Mouse (Mus musculus): Measurements from ENCODE around the gene Atp5g2. TPM values are rescaled to one million over a fixed set of nuclear protein-coding genes. Genes with fewer than 3 reads are reported as not detected.

Gene Atp5g2
- total and polyA plus RNA-seq, 3 experiments: 59.4 to 513 TPM; not detected in 1

GRCm38 (mm10) chr15:102614224-102614623 is 57.9 kb downstream of the Atp5g2 start:
- no peaks in the 10 kb centered on the region for H3K27me3 ChIP-seq (ENCODE audit: control insufficient read depth in 1 of 2, insufficient read depth in 2 of 2, low read length in 2 of 2)
- TF ChIP-seq GATA1 (IDR thresholded peaks at IDR 0.05; ENCODE audit: low read depth, low read length): peak; percentile 59; the same call in 1 of the 2 replicates
- TF ChIP-seq ETS1 (IDR thresholded peaks at IDR 0.05; ENCODE audit: low read depth, low read length): 0 out of 2 replicates have a peak, but pooled peaks have one; percentile 13
- no peak for TF ChIP-seq CTCF (IDR thresholded peaks at IDR 0.05 in 2 of 3, conservative IDR thresholded peaks at IDR 0.05 in 1 of 3; ENCODE audit: control insufficient read depth in 1 of 3, insufficient read depth in 1 of 3, low read depth in 2 of 3, low read length in 3 of 3, poor library complexity in 1 of 3, severe bottlenecking in 1 of 3)
- no peak for TF ChIP-seq USF1 (IDR thresholded peaks at IDR 0.05; ENCODE audit: low read depth, low read length)
- TF ChIP-seq EP300 (IDR thresholded peaks at IDR 0.05; ENCODE audit: low read depth in 1 of 2, low read length in 2 of 2): peak in 1 of 2 experiments; percentile 13; a peak in 1 of 4 replicates
- no peak for DNase-seq (ENCODE audit: low read depth, low spot score)
- no peak overlapping the region for H3K27ac ChIP-seq (ENCODE audit: control insufficient read depth, low read depth, low read length)
- peaks cover under 1 to 30% of the 10 kb centered on the region in 2 experiments for H3K36me3 ChIP-seq (ENCODE audit: control insufficient read depth in 1 of 2, insufficient read depth in 2 of 2, low read length in 2 of 2)
- no peak overlapping the region for H3K9ac ChIP-seq (ENCODE audit: control insufficient read depth, low read depth, low read length, poor library complexity, severe bottlenecking)
- H3K9me3 ChIP-seq (replicated peaks; ENCODE audit: insufficient read depth, low read length): no peaks in the 10 kb centered on the region
- H3K4me3 ChIP-seq (ENCODE audit: control insufficient read depth in 1 of 2, insufficient read depth in 1 of 2, low read depth in 2 of 2, low read length in 2 of 2): no peak overlapping the region
- peaks cover 41% of the 10 kb centered on the region for H3K79me2 ChIP-seq (ENCODE audit: control insufficient read depth, insufficient read depth, low read length, poor library complexity)
- peaks cover 0 to 36% of the 10 kb centered on the region in 2 experiments; a peak in 3 of 4 replicates for H3K4me1 ChIP-seq (ENCODE audit: control insufficient read depth in 1 of 2, insufficient read depth in 2 of 2, low read length in 2 of 2)

GRCm38 (mm10) chr15:102612966-102613365 is 59.2 kb downstream of the Atp5g2 start:
- no peaks in the 10 kb centered on the region for H3K9me3 ChIP-seq (replicated peaks; ENCODE audit: insufficient read depth, low read length)
- H3K36me3 ChIP-seq (ENCODE audit: control insufficient read depth in 1 of 2, insufficient read depth in 2 of 2, low read length in 2 of 2): peaks cover 2 to 22% of the 10 kb centered on the region in 2 experiments
- peak; percentile 49 for DNase-seq (ENCODE audit: low read depth, low spot score)
- peaks cover 37% of the 10 kb centered on the region for H3K79me2 ChIP-seq (ENCODE audit: control insufficient read depth, insufficient read depth, low read length, poor library complexity)
- peaks cover 0 to 30% of the 10 kb centered on the region in 2 experiments; a peak in 2 of 4 replicates for H3K4me1 ChIP-seq (ENCODE audit: control insufficient read depth in 1 of 2, insufficient read depth in 2 of 2, low read length in 2 of 2)
- no peaks in the 10 kb centered on the region for H3K27me3 ChIP-seq (ENCODE audit: control insufficient read depth in 1 of 2, insufficient read depth in 2 of 2, low read length in 2 of 2)
- no peak overlapping the region for H3K4me3 ChIP-seq (ENCODE audit: control insufficient read depth in 1 of 2, insufficient read depth in 1 of 2, low read depth in 2 of 2, low read length in 2 of 2)
- H3K27ac ChIP-seq (ENCODE audit: control insufficient read depth, low read depth, low read length): no peak overlapping the region
- TF ChIP-seq RAD21 (IDR thresholded peaks at IDR 0.05; ENCODE audit: low read depth, low read length) (peak; percentile 40), CTCF (IDR thresholded peaks at IDR 0.05 in 2 of 3, conservative IDR thresholded peaks at IDR 0.05 in 1 of 3; ENCODE audit: control insufficient read depth in 1 of 3, insufficient read depth in 1 of 3, low read depth in 2 of 3, low read length in 3 of 3, poor library complexity in 1 of 3, severe bottlenecking in 1 of 3) (peak; percentile 34 to 58 (median 54); a peak in 5 of 6 replicates), MEF2A (IDR thresholded peaks at IDR 0.05; ENCODE audit: extremely low read depth, insufficient replicate concordance, low read depth, low read length, poor library complexity, severe bottlenecking) (no peak), SMC3 (IDR thresholded peaks at IDR 0.05; ENCODE audit: low read depth, low read length) (peak; percentile 28; the same call in 1 of the 2 replicates)
- H3K9ac ChIP-seq (ENCODE audit: control insufficient read depth, low read depth, low read length, poor library complexity, severe bottlenecking): no peak overlapping the region

Other genes with a start within 250 kb of the Atp5g2 start
- 6.9 and 8.0 TPM in 2 replicates for gene Amhr2, start 227.0 kb downstream of the Atp5g2 start, total RNA-seq (2012; rRNA removed)
- 10 to 100 TPM in 1 of 2 experiments, not detected in 1; 22.7 TPM for gene Amhr2, start 227.0 kb downstream of the Atp5g2 start, polyA plus RNA-seq (2012; ENCODE audit: insufficient read depth in 1 of 2, insufficient read length in 2 of 2, low read depth in 1 of 2, low replicate concordance in 2 of 2, missing spikeins in 1 of 2)
- 15.2 and 17.3 TPM in 2 replicates for gene Prr13, start 213.3 kb downstream of the Atp5g2 start, total RNA-seq (2012; rRNA removed)
- 10 to 100 TPM in 1 of 2 experiments, not detected in 1; 73.3 TPM for gene Prr13, start 213.3 kb downstream of the Atp5g2 start, polyA plus RNA-seq (2012; ENCODE audit: insufficient read depth in 1 of 2, insufficient read length in 2 of 2, low read depth in 1 of 2, low replicate concordance in 2 of 2, missing spikeins in 1 of 2)
- 359 and 427 TPM in 2 replicates for gene Pcbp2, start 201.8 kb downstream of the Atp5g2 start, total RNA-seq (2012; rRNA removed)
- 1,000 to 10,000 TPM in 1 of 2 experiments, 100 to 1,000 TPM in 1; 977 to 2,091 TPM for gene Pcbp2, start 201.8 kb downstream of the Atp5g2 start, polyA plus RNA-seq (2012; ENCODE audit: insufficient read depth in 1 of 2, insufficient read length in 2 of 2, low read depth in 1 of 2, low replicate concordance in 2 of 2, missing spikeins in 1 of 2)
- not detected in 2 replicates for gene Gm10337, start 168.6 kb downstream of the Atp5g2 start, total RNA-seq (2012; rRNA removed)
- not detected for gene Gm10337, start 168.6 kb downstream of the Atp5g2 start, polyA plus RNA-seq (2012; ENCODE audit: insufficient read depth in 1 of 2, insufficient read length in 2 of 2, low read depth in 1 of 2, low replicate concordance in 2 of 2, missing spikeins in 1 of 2)
- gene Map3k12, start 155.3 kb downstream of the Atp5g2 start, total RNA-seq (2012; rRNA removed): 1.7 and 2.0 TPM in 2 replicates
- 1 to 10 TPM in 1 of 2 experiments, not detected in 1; 2.8 TPM for gene Map3k12, start 155.3 kb downstream of the Atp5g2 start, polyA plus RNA-seq (2012; ENCODE audit: insufficient read depth in 1 of 2, insufficient read length in 2 of 2, low read depth in 1 of 2, low replicate concordance in 2 of 2, missing spikeins in 1 of 2)
- 135 and 155 TPM in 2 replicates for gene Tarbp2, start 154.2 kb downstream of the Atp5g2 start, total RNA-seq (2012; rRNA removed)
- 100 to 1,000 TPM in 1 of 2 experiments, not detected in 1; 182 TPM for gene Tarbp2, start 154.2 kb downstream of the Atp5g2 start, polyA plus RNA-seq (2012; ENCODE audit: insufficient read depth in 1 of 2, insufficient read length in 2 of 2, low read depth in 1 of 2, low replicate concordance in 2 of 2, missing spikeins in 1 of 2)
- gene Npff, start 147.4 kb downstream of the Atp5g2 start, total RNA-seq (2012; rRNA removed): 0.85 and 1.8 TPM in 2 replicates
- gene Npff, start 147.4 kb downstream of the Atp5g2 start, polyA plus RNA-seq (2012; ENCODE audit: insufficient read depth in 1 of 2, insufficient read length in 2 of 2, low read depth in 1 of 2, low replicate concordance in 2 of 2, missing spikeins in 1 of 2): 1 to 10 TPM in 1 of 2 experiments, not detected in 1; 5.5 TPM
- gene Gm28047, start 47.3 kb downstream of the Atp5g2 start, total RNA-seq (2012; rRNA removed): 0.20 TPM in 1 of 2 replicates, not detected in the other
- gene Gm28047, start 47.3 kb downstream of the Atp5g2 start, polyA plus RNA-seq (2012; ENCODE audit: insufficient read depth in 1 of 2, insufficient read length in 2 of 2, low read depth in 1 of 2, low replicate concordance in 2 of 2, missing spikeins in 1 of 2): under 1 TPM in 1 of 2 experiments, not detected in 1; 0.52 TPM
- 10.4 and 12.8 TPM in 2 replicates for gene Atf7, start 46.9 kb downstream of the Atp5g2 start, total RNA-seq (2012; rRNA removed)
- 10 to 100 TPM in 1 of 2 experiments, not detected in 1; 49.6 TPM for gene Atf7, start 46.9 kb downstream of the Atp5g2 start, polyA plus RNA-seq (2012; ENCODE audit: insufficient read depth in 1 of 2, insufficient read length in 2 of 2, low read depth in 1 of 2, low replicate concordance in 2 of 2, missing spikeins in 1 of 2)
- 2.9 and 3.5 TPM in 2 replicates for gene Calcoco1, start 49.8 kb upstream of the Atp5g2 start, total RNA-seq (2012; rRNA removed)
- gene Calcoco1, start 49.8 kb upstream of the Atp5g2 start, polyA plus RNA-seq (2012; ENCODE audit: insufficient read depth in 1 of 2, insufficient read length in 2 of 2, low read depth in 1 of 2, low replicate concordance in 2 of 2, missing spikeins in 1 of 2): 10 to 100 TPM in 1 of 2 experiments, not detected in 1; 19.0 TPM
- gene Hoxc13, start 248.8 kb upstream of the Atp5g2 start, total RNA-seq (2012; rRNA removed): not detected in 2 replicates
- gene Hoxc13, start 248.8 kb upstream of the Atp5g2 start, polyA plus RNA-seq (2012; ENCODE audit: insufficient read depth in 1 of 2, insufficient read length in 2 of 2, low read depth in 1 of 2, low replicate concordance in 2 of 2, missing spikeins in 1 of 2): not detected

Data from MEL (cell line).